Mouse (Mus musculus): Measurements from ENCODE around the gene Mab21l1. TPM values are rescaled to one million over a fixed set of nuclear protein-coding genes. Genes with fewer than 3 reads are reported as not detected.

Mab21l1 gene
- total RNA-seq (2021) = 1 to 10 TPM in 1 of 2 experiments, under 1 TPM in 1; 0.96 to 1.7 TPM
- long read RNA-seq, experiment 1 = 0 reads
- long read RNA-seq, experiment 2, transcript Mab21l1-201 (1 exons, 2,492 nt) = major isoform, 6 of 6 reads
- long read RNA-seq, experiment 2, partial matches to known transcripts = 0 of 6 reads
- long read RNA-seq, experiment 2, other reads (novel, unspliced or antisense) = 0 of 6 reads

DNA sequence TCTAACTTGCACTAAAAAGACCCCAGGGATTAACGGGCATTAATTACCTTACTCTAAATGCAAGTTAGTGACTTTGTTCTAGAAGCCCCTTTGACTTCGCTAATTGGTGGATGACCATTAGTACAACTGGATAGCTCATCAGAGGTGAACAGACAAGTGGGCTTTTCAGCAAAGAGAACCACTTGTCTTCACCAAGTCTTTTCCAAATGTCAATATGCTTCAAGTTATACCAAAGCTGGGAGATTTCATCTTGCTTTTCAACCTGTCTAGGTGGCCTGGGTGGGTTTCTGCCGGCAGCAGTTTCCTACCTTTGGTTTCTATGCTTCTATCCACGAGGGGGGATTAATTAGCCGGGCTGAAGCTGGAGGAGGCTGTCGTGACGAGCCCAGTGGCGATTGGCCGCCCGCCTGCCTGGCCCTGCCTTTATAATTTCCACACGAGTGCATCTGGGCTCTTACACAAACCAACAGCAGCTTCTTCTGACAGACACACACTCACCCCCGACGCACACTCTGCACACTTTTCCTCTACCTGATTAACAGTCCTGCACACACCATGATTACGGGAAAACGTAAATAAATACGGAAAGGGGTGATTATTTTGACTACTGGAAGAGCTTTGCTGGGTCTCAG, at the start of gene Mab21l1:
TSS of gene Mab21l1 (plus strand) at position 455 of the 632 bp plus-strand sequence.
- DNase-seq (ENCODE audit: low spot score) = peak; percentile 86

GRCm38 (mm10) chr3:55733665-55734064, 48.6 kb upstream of the Mab21l1 start:
- no peak for DNase-seq (ENCODE audit: low spot score)

DNA sequence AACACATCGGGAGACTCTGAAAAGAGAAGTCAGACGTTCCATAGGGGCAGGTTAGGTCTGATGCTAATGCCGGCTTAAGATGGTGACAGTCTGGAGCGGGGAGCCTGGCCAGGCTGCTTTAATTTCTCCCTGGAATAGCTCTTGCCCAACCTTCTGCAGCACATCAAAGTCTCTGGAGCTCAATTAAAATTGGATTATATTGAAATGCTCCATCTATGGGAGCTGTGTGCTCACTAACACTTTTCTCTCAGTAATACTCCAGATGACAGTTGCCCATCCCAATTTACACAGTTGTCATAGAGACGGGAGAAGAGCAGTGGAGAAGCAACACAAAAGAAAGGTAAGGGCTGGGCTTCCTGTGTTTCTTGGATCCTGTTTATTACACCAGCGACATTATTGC, 40.9 kb upstream of the Mab21l1 start:
- DNase-seq (ENCODE audit: low spot score) = no peak

DNA sequence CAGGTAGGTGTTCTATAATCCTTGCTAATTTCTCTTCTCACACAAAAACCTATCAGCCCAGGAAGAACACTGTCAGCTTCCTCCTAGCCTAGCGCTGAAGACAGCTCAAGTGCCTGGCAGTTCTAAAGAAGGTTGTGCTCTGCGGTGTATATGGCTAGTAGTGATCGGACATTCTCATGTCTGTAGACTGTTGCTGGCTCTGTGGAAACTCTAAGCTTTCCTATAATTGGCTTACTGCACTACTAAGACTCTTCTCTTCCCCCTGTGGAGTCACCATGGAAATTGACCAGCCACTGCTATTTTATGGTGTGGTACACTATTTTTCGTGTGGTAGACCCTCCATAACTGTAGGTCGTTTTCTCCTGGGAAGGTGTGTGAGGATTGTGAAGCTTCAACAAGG, 40.1 kb upstream of the Mab21l1 start:
- no peak for DNase-seq (ENCODE audit: low spot score)

DNA sequence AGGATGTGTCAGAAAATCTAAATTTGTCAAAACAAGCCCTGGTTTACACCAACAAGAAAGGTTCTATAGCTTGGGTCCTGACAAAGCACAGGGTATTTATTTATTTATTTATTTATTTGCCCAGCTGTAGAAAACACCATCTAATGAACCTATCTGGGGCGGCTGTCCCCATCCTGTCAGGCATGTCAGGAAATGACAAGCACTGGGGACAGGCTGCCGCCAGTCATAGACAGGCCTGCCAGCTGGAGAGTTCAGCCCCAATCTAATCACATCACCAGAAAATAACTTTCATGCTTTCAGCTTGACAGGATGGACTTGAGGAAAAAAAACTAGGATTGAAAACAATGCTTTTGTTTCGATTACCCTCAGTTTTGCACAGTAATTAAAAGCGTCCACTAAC, 39.7 kb upstream of the Mab21l1 start:
- no peak for DNase-seq (ENCODE audit: low spot score)

GRCm38 (mm10) chr3:55743885-55744284, 38.4 kb upstream of the Mab21l1 start:
- DNase-seq (ENCODE audit: low spot score) = no peak

DNA sequence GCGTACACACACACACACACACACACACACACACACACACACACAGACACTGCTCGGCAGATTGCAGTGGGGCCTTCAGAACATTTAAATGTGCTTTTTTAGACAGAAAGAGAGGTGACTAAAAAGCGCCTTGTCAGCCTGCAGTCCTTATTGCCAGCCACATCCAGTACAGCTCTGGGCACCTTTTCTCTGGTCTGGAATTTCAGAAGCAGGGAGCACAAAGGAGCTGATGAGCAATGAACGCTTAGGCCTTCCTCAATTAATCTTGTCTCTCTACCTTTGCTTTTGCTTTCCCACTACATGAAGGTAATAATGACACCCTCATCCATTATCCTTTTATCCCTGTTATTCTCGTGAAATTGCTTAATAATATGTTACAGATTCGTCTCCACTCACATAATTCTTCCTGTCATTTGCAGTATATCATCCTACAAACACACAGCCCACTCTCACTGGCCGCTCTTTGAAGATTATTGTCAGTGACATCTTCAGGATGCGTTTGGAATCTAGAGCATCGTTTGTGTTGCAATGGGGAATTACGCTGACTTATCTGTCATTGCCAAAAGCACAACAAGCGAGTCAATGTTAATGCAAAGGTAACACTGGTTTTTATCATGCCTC, 31.8 kb upstream of the Mab21l1 start:
- no peak for DNase-seq (ENCODE audit: low spot score)

DNA sequence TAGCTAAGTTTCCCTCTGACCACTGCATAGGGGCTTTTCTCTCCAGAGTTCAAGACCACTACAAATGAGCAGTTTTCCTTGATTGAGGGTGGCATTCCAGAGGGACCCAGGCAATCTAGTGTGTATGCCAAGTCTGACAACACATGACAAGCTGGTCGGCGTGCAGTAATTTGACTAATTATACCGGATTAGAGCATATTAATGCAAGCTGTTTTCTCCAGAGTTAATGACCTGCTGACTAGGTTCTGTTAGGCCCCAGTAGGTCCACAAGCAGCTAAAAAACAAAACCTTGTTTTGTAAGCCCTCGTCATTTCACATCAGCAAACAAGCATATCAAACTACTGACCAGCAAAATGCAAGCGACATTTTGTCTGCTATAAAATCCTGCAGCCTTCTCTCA, 30.9 kb upstream of the Mab21l1 start:
- no peak for DNase-seq (ENCODE audit: low spot score)

GRCm38 (mm10) chr3:55752558-55752957, 29.8 kb upstream of the Mab21l1 start:
- no peak for DNase-seq (ENCODE audit: low spot score)

GRCm38 (mm10) chr3:55753872-55754271, 28.4 kb upstream of the Mab21l1 start:
- DNase-seq (ENCODE audit: low spot score) = no peak

GRCm38 (mm10) chr3:55754981-55755608, 27.2 kb upstream of the Mab21l1 start:
- DNase-seq (ENCODE audit: low spot score) = no peak

DNA sequence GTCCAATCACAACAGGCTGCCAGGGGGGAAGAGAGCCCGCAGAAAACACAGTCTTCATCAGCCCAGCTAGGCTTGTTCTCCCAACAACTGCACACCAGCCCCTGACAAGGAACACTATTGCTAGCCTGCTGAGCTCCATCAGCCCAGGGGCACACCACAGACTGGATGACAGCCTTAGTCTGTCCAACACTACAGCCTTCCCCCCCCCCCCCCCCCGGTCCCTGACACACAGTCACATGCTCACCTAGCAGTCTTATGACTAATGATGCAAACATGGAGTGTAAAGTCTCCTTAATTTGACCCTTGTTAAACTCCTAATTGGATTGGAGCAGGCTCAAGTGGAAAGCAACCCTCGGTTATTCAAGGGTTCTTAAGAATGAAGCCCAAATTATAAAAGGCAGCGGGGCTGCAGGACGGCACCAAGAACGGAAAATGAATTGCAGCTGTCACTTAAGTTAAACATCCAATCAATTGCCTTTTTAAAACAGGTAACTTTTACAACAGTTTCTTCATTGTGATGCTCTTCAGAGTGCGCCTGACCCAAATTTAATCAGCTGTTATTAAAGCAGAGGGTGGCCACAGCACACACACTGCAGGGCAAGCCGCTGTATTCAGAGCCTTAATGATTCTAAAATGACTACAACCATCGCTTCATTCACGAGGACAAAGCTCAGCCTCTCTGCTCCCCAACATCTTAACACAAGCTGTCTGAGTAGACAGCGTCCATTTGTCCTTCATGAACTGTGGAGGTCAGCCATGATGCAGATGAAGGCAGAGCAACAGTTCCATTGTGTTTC, 26.3 kb upstream of the Mab21l1 start:
- no peak for DNase-seq (ENCODE audit: low spot score)

DNA sequence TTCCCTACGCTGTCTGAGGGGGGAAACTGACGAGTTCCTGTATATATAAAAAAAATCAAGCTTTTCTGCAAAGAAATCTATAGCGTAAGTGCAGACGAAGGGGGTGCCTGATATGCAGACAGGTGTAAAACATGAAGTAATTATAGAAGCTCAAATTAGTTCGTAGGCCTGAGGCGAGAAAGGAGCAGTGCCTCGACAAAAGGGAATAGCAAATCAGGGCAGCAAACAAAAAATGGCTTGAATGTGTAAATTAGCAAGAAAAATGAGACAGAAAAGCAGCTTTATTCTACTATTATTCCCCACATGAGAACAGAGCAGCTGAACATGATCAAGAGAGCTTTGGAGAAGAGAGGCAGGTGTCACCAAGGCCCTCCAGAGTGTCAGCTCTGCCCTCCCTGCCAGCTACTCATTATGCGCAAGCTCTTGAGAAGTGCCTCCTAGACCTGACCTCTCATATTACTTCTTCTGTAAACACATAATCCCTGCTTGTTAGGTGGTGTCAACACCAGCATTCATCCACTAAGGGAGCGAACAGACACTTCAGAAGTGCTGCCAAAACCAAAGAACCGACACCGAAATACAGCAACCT, 25.6 kb upstream of the Mab21l1 start:
- peak; percentile 15 for DNase-seq (ENCODE audit: low spot score)

DNA sequence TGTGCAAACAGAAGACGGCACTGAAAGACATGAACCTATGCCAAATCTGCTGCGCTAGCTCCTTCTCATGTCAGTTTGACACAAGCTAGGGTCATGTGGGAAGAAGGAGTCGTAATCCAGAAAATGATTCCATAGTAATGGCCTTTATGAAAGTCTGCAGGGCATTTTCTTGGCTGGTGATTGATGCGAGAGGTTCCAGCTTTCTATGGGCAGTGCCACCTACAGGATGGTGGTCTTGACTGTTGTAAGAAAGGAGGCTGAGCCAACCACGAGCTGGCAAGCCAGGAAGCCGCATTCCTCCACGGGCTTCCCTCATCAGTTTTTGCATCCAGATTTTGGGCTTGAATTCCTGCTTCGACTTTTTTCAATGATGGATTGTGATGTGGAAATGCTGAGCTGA, 24.0 kb upstream of the Mab21l1 start:
- DNase-seq (ENCODE audit: low spot score) = no peak

- DNase-seq (ENCODE audit: low spot score) = no peak
Observed at GRCm38 (mm10) chr3:55763591-55763990, 18.7 kb upstream of the Mab21l1 start.

- DNase-seq (ENCODE audit: low spot score) = no peak
Observed at GRCm38 (mm10) chr3:55768654-55769053, 13.7 kb upstream of the Mab21l1 start.

GRCm38 (mm10) chr3:55769308-55769707, 13.0 kb upstream of the Mab21l1 start:
- DNase-seq (ENCODE audit: low spot score) = no peak

- DNase-seq (ENCODE audit: low spot score) = no peak
Observed at GRCm38 (mm10) chr3:55774203-55774602, 8.1 kb upstream of the Mab21l1 start.

DNA sequence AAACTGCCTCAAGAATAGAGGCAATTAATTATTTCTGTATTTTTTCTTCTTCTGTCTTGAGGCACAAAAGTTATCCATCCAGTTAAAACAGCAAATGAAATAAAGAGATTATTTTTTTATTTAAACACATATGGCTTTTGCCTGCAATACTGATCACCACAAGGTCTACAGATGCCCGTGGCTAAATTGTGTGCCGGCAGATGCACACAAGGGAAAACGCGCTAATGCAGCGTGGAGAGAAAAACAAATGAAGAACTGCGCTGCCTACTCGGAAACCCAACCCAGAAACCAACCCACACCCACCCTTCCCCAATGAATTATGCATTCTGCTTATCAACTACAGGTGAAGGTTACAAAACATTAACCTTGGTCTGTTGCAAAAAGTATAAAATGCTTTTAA, 7.1 kb upstream of the Mab21l1 start:
- DNase-seq (ENCODE audit: low spot score) = no peak

DNA sequence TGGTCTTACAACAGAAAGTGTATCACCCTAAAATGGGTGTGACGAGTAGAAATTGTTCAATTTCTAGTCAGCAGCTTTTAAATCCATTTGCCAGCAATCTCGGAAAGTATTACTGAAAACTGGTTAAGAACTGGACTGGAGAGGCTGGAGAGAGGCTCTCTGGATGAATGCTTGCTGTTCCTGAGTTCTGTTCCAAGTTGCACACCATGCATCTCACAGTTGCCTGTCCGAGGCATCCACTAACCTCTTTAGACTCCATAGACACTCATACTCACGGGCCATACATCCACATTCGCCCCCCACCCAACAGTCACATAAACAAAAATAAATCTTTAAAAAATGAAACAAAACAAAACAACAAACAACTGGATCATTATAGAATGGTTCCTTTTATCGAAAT, 6.6 kb upstream of the Mab21l1 start:
- DNase-seq (ENCODE audit: low spot score) = no peak

DNA sequence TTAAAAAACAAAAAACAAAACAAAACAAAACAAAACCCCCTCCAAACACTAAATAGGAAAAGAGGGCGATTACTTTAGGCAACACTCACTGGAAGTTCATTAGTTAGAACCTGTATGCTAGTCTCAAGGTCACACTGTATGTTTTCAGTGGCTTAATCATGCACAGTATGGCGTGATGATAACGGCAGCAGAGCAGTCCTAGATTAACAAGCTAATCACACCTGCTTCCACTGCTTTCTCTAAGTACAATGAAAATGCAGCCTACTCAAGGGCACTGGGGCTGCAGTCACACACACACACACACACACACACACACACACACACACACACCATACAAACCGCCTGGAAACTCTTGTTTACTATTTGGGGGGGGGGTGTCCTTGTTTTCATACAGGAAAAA, 4.8 kb upstream of the Mab21l1 start:
- DNase-seq (ENCODE audit: low spot score) = no peak
